Mouse (Mus musculus): ENCODE results near the gene Hoxa10.

Hoxa10 gene

DNA sequence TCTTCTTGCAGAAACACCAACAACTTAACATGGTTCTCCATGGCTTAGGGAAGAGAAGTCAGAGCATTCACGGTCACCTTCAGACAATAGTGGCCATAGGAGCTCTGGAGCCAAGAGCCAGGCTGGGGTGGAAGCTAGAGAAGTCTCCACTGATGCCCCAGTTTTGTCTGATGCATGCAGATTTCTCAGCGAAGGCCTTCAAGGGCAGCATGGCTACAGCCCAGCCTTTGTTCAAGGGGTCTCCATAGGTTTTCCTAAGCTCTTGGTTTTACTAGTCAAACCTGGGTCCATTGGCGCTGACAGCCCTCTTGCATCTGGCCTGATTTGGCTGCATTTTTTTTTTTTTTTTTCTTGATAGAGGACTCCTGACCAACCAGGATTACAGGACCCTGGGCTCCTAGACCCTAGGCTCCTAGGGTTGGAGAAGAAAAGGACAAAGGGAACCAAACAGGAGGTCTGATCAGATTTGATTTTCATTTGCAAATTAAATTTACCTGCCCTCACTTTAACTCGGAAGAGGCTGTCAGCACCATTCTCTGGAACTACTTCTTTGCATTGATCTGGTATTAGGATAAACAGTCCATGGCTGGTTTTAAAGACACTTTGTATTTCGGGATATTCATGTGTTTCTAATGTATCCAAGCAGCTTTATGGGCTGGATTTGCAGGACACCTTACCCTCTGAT, 23.6 kb upstream of the Hoxa10 start:
- in situ Hi-C loops (cut with MboI), result loop anchor here (10.0 to 25.0 kb wide), 2 partner anchors 323 to 651 kb away; no protein-coding TSS in a partner anchor

DNA sequence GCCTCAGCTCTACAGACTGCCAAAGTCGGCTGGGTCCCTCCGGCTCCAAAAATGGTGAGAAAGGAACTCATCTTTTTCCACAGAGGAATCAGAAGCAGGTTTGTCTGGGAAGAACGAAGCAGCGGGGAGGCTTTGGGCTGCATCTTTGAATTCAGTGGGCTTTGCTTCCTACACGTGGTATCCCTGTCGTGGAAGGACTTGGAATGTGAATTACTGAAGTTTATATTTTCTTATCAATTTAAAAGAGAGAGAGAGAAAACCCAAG, 22.6 kb upstream of the Hoxa10 start:
- in situ Hi-C loops (cut with MboI), result loop anchor here (10.0 to 25.0 kb wide), 2 partner anchors 324 to 652 kb away; no protein-coding TSS in a partner anchor

DNA sequence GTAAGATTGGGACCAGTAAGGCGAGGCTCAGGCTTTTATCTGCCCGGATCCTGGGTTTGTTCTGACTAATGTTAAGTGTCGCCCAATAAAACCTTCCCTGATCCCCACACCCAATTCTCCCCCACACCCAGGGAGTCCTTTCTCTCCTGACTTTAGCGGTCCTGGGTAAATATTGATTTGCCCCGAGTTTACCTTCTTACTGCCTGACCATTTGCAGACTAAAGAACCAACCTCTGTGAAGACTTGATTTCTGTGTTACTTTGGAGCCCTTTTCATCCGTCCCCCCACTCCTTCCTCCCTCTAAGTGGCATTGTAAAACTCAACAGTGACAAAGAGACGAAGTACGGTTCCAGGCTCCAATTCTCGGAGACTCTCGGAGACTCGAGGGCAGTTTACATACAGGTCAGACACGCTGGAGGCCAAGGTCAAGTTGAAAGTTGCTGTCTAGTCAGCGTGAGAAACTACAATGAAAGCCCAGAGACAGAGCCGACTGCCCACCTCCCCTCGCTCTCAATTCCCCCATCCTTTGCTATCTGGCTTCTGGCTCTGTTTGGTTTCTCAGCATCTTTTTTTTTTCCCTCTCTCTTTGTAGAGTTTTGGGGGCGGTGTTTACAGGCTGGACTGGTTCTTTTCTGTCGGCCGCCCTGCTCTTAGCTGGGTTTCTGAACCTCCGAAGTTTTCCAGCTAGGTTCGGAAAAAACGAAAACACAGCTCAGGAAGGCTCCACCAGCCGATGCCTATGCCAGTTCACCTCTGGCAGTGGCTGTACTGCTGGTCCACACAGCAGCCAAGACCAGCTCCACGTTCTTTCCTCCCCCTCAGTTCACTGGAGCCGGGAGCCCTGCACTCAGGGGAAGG, 22.0 kb upstream of the Hoxa10 start:
- in situ Hi-C loops (cut with MboI), result loop anchor here (10.0 to 25.0 kb wide), 2 partner anchors 325 to 652 kb away; no protein-coding TSS in a partner anchor

DNA sequence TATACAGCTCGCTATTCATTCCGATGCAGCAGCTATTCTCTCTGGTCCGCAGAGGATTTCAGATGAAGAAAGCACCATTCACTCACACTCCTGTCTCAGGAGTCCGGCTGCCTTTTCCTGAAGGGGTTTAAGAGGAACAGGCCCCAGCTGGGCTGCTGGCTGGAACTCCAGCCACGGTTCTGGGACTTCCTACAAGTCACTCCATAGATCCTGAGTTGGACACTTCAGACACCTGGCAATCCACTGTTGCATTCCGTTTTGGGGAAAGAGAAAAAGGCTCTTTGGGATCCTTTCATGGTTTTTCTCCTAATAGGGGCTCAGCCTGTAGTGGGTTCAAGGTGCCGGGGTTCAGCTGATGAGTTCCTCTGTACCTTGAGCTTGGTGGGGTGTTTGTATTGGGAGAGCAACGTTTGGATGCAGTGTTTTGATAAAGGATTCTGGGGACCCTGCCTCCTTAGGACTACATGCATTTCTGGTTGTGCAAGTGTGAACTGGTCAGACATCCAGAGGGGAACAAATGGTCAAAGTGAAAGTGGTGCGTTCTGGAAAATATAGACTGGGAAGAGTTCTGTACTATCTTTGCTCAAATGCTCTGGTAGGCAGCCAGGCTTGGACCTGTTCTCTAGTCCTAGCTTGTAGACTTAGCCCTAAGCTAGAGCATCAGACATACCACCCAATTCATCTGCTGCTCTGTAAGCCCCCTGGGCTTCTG, 21.3 kb upstream of the Hoxa10 start:
- in situ Hi-C loops (cut with MboI), result loop anchor here (10.0 to 25.0 kb wide), 2 partner anchors 325 to 653 kb away; no protein-coding TSS in a partner anchor

DNA sequence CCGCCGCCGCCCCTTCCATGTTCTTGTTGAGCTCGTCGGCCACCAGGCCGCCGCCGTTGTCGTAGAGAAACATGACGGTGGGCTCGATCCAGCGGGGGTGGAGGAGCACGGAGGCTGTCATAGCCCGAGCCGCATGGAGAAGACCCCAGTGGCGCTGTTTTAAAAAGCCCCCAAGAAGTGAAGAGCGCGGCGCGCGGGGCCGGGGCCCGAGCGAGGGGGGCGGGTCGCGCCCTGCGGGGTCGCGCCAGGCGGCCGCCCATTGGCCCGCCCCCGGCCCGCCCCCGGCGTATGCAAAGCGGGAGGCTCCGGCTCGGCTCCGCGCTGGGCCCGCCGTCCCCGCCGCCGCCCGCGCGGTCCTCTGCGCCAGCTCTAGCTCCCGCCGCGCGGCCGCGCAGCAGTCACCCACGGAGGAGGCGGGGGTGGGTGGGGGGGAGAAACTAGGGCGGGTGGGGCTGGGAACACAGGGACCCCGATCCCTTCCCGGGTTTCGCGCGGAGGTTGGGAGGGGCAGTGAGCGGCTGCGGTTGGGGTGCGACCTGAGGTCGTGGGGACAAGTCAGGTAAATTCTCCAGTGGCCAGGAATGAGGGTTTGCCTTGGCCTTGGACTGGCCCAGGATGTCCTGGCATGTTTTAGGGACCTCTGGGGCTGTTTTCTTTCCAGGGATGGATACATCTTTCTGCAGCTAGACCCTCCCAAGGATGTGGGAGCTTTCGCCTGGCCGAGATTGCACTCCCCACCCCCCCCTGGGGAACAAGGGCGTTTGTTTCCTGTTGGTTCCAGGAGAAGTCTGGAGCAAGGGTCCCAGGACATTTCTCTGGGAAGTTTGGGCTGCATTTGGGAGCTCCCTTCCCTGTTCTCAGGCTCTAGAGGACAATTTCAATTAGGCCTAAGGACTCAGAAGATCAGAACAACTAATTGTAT, 20.3 kb upstream of the Hoxa10 start, which contains the start of gene Hoxa13:
Gene Hoxa13 (minus strand): TSS at position 227 of the 922 bp plus-strand sequence.
- in situ Hi-C loops (cut with MboI), result loop anchor here (10.0 to 25.0 kb wide), 2 partner anchors 326 to 654 kb away; no protein-coding TSS in a partner anchor

DNA sequence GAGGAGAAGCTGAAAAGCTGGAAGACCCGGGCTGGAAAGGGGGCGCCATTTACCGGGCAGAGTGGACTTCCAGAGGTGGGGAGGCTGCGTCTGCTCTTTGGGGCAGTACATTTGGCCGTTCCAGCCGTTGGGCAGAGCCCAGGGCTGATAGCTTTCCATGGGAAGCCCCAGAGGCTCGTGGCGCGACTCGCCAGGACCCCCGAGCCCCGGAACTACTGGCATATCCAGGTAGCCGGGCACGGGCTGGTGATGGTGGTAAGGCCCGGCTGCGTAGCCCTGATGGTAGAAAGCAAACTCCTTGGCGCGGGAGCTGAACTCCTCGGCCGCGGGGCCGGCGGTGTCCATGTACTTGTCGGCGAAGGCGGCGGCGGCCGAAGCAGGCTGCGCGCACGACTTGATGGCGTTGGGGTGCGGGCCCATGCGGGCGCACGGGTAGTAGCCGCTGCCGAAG, 19.2 kb upstream of the Hoxa10 start:
- in situ Hi-C loops (cut with MboI), result loop anchor here (10.0 to 25.0 kb wide), 2 partner anchors 327 to 655 kb away; no protein-coding TSS in a partner anchor

DNA sequence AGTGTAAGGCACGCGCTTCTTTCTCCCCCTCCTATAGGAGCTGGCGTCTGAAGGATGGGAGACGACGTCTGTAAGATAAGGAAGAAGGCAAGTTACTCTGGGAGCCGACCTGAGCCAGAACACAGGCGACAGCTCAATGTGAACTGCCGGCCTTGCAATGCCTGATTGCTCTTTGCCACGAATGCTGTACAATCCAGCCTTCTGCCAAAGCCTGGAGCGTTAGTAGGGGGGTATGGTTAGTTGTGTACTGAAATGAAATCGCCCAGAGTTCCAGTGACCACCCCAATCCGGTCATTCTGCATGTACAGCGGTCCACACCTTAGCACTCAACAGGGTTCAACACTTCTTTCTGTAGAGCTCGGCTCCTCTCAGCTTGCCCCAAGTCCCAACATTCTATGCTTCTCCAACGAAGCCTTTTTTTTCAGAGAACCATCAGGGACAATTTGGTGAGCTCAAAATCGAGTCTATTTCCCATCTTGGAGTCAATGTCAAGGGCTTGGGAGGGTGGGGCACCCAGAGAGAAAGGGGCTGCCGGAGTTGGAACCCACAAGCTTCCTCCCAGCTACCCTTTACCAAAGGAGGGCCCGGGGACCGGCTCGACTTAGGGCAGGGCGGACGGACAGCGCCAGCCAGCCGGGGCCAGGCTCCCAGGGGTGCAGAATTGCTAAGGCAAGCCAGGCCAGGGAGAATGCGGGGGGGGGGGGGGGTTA, 18.6 kb upstream of the Hoxa10 start:
- in situ Hi-C loops (cut with MboI), result loop anchor here (25.0 kb wide), 1 partner anchor 328 kb away; no protein-coding TSS in a partner anchor

DNA sequence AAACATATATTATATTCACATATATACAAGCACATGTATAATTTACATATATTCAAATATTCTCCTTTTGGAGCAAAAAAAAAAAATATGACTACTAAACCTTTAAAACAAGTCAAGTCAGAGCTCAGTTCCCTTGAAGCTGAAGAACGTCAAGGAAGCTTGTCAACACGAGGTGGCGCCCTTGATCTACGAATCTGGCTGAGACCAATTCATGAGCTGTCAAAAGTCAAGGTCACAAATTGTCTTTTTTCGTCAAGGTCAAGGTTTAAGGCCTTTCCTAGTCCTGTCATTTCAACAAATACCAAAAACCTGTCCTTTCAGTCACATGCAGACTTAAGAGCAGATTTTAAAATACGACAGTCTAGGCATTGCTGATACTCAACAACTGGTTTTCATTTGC, 16.3 kb upstream of the Hoxa10 start:
- in situ Hi-C loops (cut with MboI), result loop anchor here (25.0 kb wide), 1 partner anchor 330 kb away; no protein-coding TSS in a partner anchor

DNA sequence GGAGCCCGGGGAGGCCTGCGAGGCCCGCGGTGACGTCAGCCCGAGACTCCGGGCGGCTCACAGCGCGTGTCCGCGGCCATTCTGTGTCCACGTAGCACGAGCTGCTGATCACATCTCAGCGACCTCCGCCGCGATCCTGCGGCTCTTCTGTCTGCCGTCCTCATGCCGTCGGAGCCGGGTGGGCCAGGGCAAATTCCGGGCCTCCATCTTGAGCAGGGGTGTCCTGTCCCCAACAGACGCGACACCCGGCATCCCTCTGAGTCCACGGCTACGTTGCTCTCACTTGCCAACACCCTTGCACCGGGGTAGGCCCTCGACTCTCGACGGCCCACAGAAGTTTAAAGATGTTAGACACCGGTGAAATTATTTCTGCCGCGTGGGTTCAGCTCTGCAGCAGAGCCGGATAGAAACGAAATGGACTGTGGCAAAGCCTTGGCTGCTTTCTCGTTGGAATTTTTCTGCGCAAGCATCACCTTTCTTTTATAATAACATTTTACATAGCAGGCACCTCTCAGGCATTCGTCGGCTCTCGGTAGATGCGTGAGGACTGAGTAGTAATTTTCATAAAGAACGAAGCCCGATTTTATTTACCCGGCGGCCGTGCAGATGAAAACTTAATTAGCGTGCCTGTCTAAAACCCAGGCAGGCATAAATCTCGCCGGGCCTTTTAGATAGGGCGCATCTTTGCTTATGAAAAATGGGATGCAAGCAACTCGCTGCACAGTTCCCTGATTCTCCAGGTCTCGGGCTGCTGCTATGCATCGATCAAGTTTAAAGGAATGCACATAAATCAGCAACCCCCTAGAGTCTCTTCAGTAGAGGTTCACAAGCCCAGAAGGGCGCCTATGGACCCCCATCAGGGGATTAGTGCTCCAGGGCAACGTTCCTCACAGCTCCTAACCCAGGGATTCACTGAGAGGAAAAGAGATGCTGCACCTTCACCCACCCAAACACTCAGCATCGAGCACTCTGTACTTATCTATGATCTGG, 13.2 kb upstream of the Hoxa10 start:
- in situ Hi-C loops (cut with MboI), result loop anchor here (25.0 kb wide), 1 partner anchor 333 kb away; no protein-coding TSS in a partner anchor

DNA sequence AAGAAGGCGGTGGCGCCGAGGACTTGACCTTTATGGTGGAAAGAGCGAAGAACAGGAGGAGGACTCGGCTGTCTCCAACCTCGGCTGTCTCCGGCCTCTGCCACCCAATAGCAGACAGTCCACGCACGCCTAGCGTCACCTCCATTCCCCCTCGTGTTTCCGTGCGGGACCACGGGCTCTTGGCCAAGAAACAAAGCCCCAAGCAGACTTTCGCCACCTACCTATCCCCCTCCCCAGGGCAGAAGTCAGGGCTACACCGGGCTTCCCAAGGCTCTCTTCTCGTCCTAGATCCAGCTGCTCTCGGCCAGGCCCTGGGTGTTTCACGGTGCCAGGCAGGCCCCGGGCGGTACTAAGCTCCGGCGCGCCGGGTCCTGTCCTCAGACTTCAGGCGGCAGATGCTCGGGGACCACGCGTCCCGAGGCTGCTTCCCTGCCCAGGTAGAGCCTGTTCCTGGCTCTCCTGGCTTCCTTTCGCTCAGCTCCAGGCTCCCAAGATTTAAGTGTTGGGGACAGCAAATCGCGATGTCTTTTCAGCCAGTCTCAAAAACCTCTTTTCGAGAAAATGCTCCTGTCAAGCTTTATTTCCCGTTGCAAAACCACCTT, 12.2 kb upstream of the Hoxa10 start:
- in situ Hi-C loops (cut with MboI), result loop anchor here (25.0 kb wide), 1 partner anchor 334 kb away; no protein-coding TSS in a partner anchor

DNA sequence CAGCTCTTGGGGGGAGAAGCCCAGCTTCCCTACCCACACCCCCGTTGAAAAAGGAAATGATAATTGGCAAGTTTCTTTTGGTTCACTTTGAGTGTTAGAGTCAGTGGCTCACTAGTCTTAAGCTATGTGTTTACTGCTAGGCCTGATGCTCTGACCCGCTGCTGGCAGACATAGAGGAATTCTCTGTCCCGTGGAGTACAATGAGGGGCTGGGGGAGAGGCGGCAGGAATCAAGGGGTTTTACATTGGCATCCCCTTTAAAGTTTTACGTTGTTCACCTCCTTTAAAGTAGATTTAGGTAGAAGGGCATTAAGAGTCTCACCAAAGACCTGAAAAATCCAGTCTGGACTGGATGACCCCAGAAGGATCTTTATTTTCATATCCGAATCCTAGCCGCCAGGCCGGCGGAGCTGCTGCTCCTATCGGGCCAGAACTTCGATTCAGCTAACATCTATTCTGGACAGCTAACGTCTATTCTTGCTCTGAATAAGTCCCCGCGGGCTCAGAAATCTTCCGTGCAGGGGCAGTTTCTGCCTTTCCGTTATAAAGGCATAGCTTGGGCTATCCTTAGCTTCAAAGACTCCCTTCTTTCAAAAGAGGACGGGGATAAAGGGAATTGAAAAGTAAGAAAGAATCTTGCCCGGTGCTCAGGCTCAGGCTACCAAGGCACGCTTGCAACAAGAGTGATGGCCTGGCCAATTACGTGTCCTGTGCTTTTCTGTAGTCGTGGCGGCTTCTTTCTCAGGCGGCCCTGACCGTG, 11.5 kb upstream of the Hoxa10 start:
- in situ Hi-C loops (cut with MboI), result loop anchor here (25.0 kb wide), 1 partner anchor 335 kb away; no protein-coding TSS in a partner anchor

DNA sequence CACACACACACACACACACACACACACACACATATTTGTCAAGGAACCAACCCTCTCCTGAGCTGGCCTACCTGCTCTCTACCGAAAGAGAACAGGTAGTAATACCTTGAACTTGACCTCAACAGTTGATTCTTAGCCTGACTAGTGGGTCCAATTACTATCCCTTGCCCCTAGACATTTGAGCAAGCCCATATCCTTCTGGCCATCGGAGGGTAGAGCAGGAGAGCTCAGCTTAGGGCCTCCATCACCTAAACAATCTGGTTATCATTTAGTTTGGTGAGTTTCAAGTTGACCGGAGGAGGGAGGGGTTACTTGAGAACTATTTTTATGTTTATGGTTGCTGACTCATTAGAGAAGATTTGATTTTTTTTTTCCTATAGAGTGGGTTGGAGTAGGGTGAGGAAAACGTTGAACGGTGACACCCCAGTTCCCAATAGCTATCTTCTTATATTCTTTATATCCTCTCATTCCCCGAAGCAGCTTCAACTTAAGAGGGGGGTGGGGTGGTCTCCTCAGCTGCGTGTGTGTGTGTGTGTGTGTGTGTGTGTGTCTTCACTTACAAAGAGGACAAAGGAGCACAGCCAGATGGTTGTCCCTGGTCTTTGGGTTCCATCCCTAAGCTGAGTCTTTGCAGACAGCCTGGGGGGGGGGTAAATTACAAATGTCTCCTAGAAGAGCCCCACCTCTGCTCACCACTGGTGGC, 10.7 kb upstream of the Hoxa10 start:
- in situ Hi-C loops (cut with MboI), result loop anchor here (25.0 kb wide), 1 partner anchor 336 kb away; no protein-coding TSS in a partner anchor

DNA sequence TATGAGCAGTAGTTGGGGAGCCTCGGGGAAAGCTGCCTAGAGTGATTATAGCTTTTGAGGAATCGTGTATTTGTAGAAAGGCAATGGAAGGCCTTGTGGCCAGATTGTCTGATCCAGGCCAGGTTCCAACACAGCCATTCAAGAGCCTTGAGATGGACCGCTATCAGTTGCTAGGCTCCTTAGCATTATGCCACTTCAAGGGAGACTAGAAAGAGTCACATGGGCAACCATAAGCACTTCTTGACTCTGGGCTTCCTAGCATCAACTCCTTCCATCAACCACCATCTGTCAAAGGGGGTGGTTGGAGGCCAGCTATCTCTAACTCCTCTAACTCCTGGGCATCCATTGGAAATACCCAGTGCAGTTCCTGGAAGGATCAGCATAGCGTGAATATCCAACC, 9.2 kb upstream of the Hoxa10 start:
- in situ Hi-C loops (cut with MboI), result loop anchor here (25.0 kb wide), 2 partner anchors 337 to 1438 kb away; no protein-coding TSS in a partner anchor

DNA sequence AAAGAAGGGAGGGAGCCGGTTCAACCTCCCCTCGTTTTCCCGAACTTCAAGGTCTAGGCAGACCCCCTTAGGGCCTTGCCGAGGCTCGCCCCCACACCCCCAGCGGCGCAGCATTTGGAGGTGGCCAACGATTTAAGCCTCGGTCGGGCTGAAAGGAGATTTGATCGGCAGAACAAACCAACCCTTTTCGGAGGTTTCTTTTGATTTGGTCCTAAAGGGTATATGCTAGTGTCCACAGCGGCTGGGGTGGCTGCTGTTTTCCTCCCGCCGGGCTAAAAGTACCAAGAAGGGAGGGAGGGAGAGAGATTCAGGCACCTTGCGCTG, 8.7 kb upstream of the Hoxa10 start:
- in situ Hi-C loops (cut with MboI), result loop anchor here (25.0 kb wide), 1 partner anchor 1437 kb away; no protein-coding TSS in a partner anchor

DNA sequence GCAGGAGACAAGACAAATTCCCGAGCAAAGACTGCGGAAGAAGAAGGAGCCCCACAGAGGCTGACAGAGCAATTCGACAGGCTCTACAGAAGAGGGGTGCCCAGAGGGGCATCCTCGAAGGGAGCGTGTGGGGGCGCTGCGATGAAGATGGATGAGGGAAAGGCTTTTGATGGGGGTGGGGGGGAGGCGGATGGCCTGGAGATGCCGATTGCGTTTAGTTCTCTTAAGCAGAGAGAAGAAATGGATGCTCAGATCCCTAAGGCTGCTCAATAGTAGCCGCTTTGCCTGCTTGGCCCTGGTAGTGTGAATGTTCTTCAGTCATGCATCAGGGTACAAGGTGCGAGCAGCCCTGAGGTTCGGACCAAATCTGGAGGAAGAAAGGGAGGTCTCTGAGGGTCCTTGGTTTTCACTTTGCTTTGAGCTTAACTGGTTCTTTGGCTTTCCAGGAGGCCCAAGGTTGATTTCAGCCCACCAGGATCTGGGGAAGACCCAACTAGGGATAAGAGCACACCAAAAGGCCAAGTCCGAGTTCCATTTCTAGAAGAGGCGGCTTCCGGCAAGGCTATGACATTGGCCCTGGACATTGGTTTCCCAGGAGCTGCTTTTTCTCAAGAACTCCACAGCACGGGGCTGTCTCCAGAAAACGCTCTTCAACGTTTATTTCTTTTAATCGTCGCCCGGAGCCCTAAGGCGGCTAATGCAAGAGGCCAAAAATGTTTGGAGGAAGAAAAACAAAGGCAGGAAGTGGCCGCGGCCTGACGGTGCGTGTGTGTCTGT, 8.2 kb upstream of the Hoxa10 start:
- in situ Hi-C loops (cut with MboI), result loop anchor here (25.0 kb wide), 1 partner anchor 1437 kb away; no protein-coding TSS in a partner anchor
